Mouse (Mus musculus): ENCODE measurements at regions not wholly inside any gene's neighbourhood (a gene's known extent, or its start where the extent isn't known, plus 50 kb on each side); places are given as distances from the start of the nearest gene placed in this dataset.
A peak's percentile ranks its signal among the peaks of the same experiment; 100 is the strongest.

GRCm38 (mm10) chr5:53381492-53382199 is 84.3 kb upstream of the Rbpj start:
- DNase-seq, result peak; percentile 49 to 51

DNA sequence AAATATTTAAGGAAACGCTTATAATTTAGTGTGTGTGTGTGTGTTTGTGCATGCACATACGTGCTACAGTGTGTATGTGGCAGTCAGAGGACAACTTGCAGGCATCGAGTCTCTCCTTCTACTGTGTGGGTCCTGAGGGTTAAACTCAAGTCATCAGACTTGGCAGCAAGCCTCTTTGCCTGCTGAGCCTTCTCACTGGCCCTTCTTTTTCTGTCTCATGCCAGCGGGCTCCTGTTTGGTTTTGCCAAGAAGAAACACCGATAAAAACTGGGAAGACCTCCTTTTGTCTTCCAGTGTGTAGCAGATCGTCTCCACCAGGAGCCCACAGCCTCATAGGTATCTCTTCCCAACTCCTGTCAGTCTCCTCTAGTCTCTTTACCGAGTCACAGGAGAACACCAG is 81.9 kb upstream of the Rbpj start:
- DNase-seq, result peak; percentile 39 to 52

- DNase-seq, result no peak
Measured at GRCm38 (mm10) chr5:53385513-53386148, 80.3 kb upstream of the Rbpj start.

GRCm38 (mm10) chr5:53393571-53393970 is 72.4 kb upstream of the Rbpj start:
- no peak for DNase-seq

DNA sequence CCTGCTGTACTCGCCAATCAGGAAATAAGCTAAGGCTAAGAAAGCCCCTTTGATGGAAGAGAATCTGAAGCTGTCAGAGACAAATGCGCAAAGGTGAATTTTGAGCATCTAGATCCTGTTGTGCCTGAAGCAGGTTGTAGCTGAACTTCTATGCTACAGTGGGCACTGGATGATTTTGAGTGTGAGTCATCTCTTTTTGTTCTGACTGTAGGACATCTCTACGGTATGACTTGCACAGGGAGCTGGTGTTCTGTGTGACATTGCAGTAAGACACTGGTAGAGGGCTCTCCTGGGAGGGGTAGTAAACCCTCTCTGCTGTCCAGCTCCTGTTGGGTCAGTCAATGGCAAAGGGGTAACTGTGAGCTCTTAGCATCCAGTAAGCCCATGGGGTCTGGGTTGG is 71.4 kb upstream of the Rbpj start:
- DNase-seq, result no peak

GRCm38 (mm10) chr5:53398428-53399058 is 67.4 kb upstream of the Rbpj start:
- DNase-seq, result no peak

- no peak for DNase-seq
Measured at GRCm38 (mm10) chr5:53401093-53401492, 64.9 kb upstream of the Rbpj start.

GRCm38 (mm10) chr5:53402022-53402421 is 63.9 kb upstream of the Rbpj start:
- no peak for DNase-seq

GRCm38 (mm10) chr5:53402619-53403151 is 63.3 kb upstream of the Rbpj start:
- no peak for DNase-seq

GRCm38 (mm10) chr5:53405929-53406328 is 60.0 kb upstream of the Rbpj start:
- DNase-seq, result no peak

GRCm38 (mm10) chr5:53407646-53408045 is 58.3 kb upstream of the Rbpj start:
- no peak for DNase-seq

DNA sequence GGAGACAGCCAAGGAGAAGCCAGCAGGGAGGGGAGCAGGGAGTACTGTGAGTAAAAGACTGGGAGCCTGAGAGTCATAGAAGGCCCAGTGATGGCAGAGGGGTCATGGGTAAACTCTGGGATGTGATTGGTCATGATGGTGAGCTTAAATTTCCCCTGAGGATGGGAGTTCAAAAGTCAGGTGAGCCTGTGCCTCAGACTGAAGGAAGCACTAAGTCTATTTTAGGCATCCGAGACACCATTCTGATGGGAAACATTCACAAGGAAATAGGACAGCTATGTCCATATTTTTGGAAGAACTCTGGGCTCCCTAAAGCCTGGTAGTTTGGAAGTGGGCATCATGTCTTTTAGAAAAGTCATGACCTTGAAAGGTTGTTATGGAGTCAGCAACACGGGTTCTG is 57.7 kb upstream of the Rbpj start:
- DNase-seq, result no peak

GRCm38 (mm10) chr5:53409740-53410139 is 56.2 kb upstream of the Rbpj start:
- DNase-seq, result no peak

GRCm38 (mm10) chr5:53412391-53413075 is 53.4 kb upstream of the Rbpj start:
- DNase-seq, result no peak

GRCm38 (mm10) chr5:53413677-53414076 is 52.3 kb upstream of the Rbpj start:
- no peak for DNase-seq

GRCm38 (mm10) chr5:53415472-53415871 is 50.5 kb upstream of the Rbpj start:
- DNase-seq, result no peak

Data from cerebellum, postnatal 14 days (tissue).